Mouse (Mus musculus): ENCODE measurements around the gene Sertad1. TPM values are rescaled to one million over a fixed set of nuclear protein-coding genes. Genes with fewer than 3 reads are reported as not detected.
A peak's percentile ranks its signal among the peaks of the same experiment; 100 is the strongest.

Gene Sertad1
- total and polyA plus RNA-seq, 3 experiments: 7.6 to 14.0 (median 10.2) TPM

- Histone ChIP-seq H3K4me3 (no peak overlapping the region), H3K27ac (peak overlapping the region; percentile 96; the same call in 1 of the 2 replicates), H3K27me3 (ENCODE audit: control insufficient read depth, insufficient read depth, low read length) (no peaks in the 10 kb centered on the region), H3K9ac (ENCODE audit: low read depth, low read length) (no peak overlapping the region), H3K79me2 (replicated peaks; ENCODE audit: control insufficient read depth, insufficient read depth, low read length) (no peaks in the 10 kb centered on the region; the same call in 1 of the 2 replicates), H3K4me1 (ENCODE audit: control insufficient read depth, insufficient read depth, low read length) (peaks cover 16% of the 10 kb centered on the region), H3K36me3 (ENCODE audit: control insufficient read depth, insufficient read depth, low read length) (peaks cover 10% of the 10 kb centered on the region)
- WGBS: 87% methylated on average over 25 of the region's 25 CpGs
- intact Hi-C loops (cut with DNase I): no loop called here
- no peak for TF ChIP-seq EP300 (IDR thresholded peaks at IDR 0.05; ENCODE audit: insufficient read depth, low read depth, low read length)
- TF ChIP-seq POLR2A (IDR thresholded peaks at IDR 0.05; ENCODE audit: insufficient read depth, low read depth, low read length): no peak
- no peak for TF ChIP-seq CTCF (IDR thresholded peaks at IDR 0.05)
- no peak for DNase-seq
Observed at GRCm38 (mm10) chr7:27489270-27489869, 2.7 kb downstream of the Sertad1 start.

- H3K79me2 ChIP-seq (replicated peaks; ENCODE audit: control insufficient read depth, insufficient read depth, low read length): no peaks in the 10 kb centered on the region; the same call in 1 of the 2 replicates
- peaks cover 16% of the 10 kb centered on the region for H3K4me1 ChIP-seq (ENCODE audit: control insufficient read depth, insufficient read depth, low read length)
- H3K9ac ChIP-seq (ENCODE audit: low read depth, low read length): peak overlapping the region; percentile 64
- TF ChIP-seq EP300 (IDR thresholded peaks at IDR 0.05; ENCODE audit: insufficient read depth, low read depth, low read length) (no peak), CTCF (IDR thresholded peaks at IDR 0.05) (no peak), POLR2A (IDR thresholded peaks at IDR 0.05; ENCODE audit: insufficient read depth, low read depth, low read length) (no peak)
- H3K27me3 ChIP-seq (ENCODE audit: control insufficient read depth, insufficient read depth, low read length): no peaks in the 10 kb centered on the region
- peak overlapping the region; percentile 96 for H3K27ac ChIP-seq
- 4% methylated on average over 4 of the region's 4 CpGs for WGBS
- H3K36me3 ChIP-seq (ENCODE audit: control insufficient read depth, insufficient read depth, low read length): peaks cover 10% of the 10 kb centered on the region
- no peak for DNase-seq
- intact Hi-C loops (cut with DNase I): loop anchor here (1.0 to 5.0 kb wide), 4 partner anchors 11 to 312 kb away; no protein-coding TSS in a partner anchor
- H3K4me3 ChIP-seq: peak overlapping the region; percentile 43
Observed at GRCm38 (mm10) chr7:27490227-27490542, 3.5 kb downstream of the Sertad1 start.

- Histone ChIP-seq H3K79me2 (replicated peaks; ENCODE audit: control insufficient read depth, insufficient read depth, low read length) (no peaks in the 10 kb centered on the region; the same call in 1 of the 2 replicates), H3K36me3 (ENCODE audit: control insufficient read depth, insufficient read depth, low read length) (peaks cover 10% of the 10 kb centered on the region), H3K4me3 (peak overlapping the region; percentile 51), H3K9ac (ENCODE audit: low read depth, low read length) (peak overlapping the region; percentile 64), H3K27ac (peak overlapping the region; percentile 96), H3K4me1 (ENCODE audit: control insufficient read depth, insufficient read depth, low read length) (peaks cover 16% of the 10 kb centered on the region), H3K27me3 (ENCODE audit: control insufficient read depth, insufficient read depth, low read length) (no peaks in the 10 kb centered on the region)
- under 1% methylated on average over 30 of the region's 33 CpGs for WGBS
- DNase-seq: peak; percentile 96 to 97
- intact Hi-C loops (cut with DNase I): loop anchor here (1.0 to 5.0 kb wide), 4 partner anchors 11 to 312 kb away; no protein-coding TSS in a partner anchor
- TF ChIP-seq CTCF (IDR thresholded peaks at IDR 0.05) (no peak), POLR2A (IDR thresholded peaks at IDR 0.05; ENCODE audit: insufficient read depth, low read depth, low read length) (peak; percentile 59), EP300 (IDR thresholded peaks at IDR 0.05; ENCODE audit: insufficient read depth, low read depth, low read length) (0 out of 2 replicates have a peak, but pooled peaks have one; percentile 10)
Observed at GRCm38 (mm10) chr7:27490543-27491329, 4.0 kb downstream of the Sertad1 start.

- Histone ChIP-seq H3K9ac (ENCODE audit: low read depth, low read length) (no peak overlapping the region), H3K27ac (peak overlapping the region; percentile 96), H3K4me1 (ENCODE audit: control insufficient read depth, insufficient read depth, low read length) (peaks cover 16% of the 10 kb centered on the region), H3K4me3 (no peak overlapping the region), H3K79me2 (replicated peaks; ENCODE audit: control insufficient read depth, insufficient read depth, low read length) (no peaks in the 10 kb centered on the region; the same call in 1 of the 2 replicates), H3K27me3 (ENCODE audit: control insufficient read depth, insufficient read depth, low read length) (no peaks in the 10 kb centered on the region), H3K36me3 (ENCODE audit: control insufficient read depth, insufficient read depth, low read length) (peaks cover 10% of the 10 kb centered on the region)
- 63% methylated on average over 7 of the region's 7 CpGs for WGBS
- peak in 1 of 2 experiments; percentile 27 for DNase-seq
- TF ChIP-seq CTCF (IDR thresholded peaks at IDR 0.05): no peak
- TF ChIP-seq POLR2A (IDR thresholded peaks at IDR 0.05; ENCODE audit: insufficient read depth, low read depth, low read length): no peak
- TF ChIP-seq EP300 (IDR thresholded peaks at IDR 0.05; ENCODE audit: insufficient read depth, low read depth, low read length): no peak
- intact Hi-C loops (cut with DNase I): loop anchor here (2.0 to 5.0 kb wide), 3 partner anchors 17 to 310 kb away; no protein-coding TSS in a partner anchor
Observed at GRCm38 (mm10) chr7:27491856-27492255, 5.1 kb downstream of the Sertad1 start.

GRCm38 (mm10) chr7:27493022-27493421, 6.3 kb downstream of the Sertad1 start:
- DNase-seq: no peak
- 28% methylated on average over 3 of the region's 3 CpGs for WGBS
- no peak overlapping the region for H3K4me3 ChIP-seq

More at GRCm38 (mm10) chr7:27493022-27493421, 6.3 kb downstream of the Sertad1 start:
- Histone ChIP-seq H3K27me3 (ENCODE audit: control insufficient read depth, insufficient read depth, low read length) (no peaks in the 10 kb centered on the region), H3K4me1 (ENCODE audit: control insufficient read depth, insufficient read depth, low read length) (peaks cover 16% of the 10 kb centered on the region), H3K79me2 (replicated peaks; ENCODE audit: control insufficient read depth, insufficient read depth, low read length) (no peaks in the 10 kb centered on the region; the same call in 1 of the 2 replicates), H3K9ac (ENCODE audit: low read depth, low read length) (no peak overlapping the region), H3K27ac (no peak overlapping the region), H3K36me3 (ENCODE audit: control insufficient read depth, insufficient read depth, low read length) (peaks cover 10% of the 10 kb centered on the region)
- intact Hi-C loops (cut with DNase I): loop anchor here (5.0 kb wide), 2 partner anchors 161 to 309 kb away; no protein-coding TSS in a partner anchor
- no peak for TF ChIP-seq CTCF (IDR thresholded peaks at IDR 0.05)
- no peak for TF ChIP-seq POLR2A (IDR thresholded peaks at IDR 0.05; ENCODE audit: insufficient read depth, low read depth, low read length)
- no peak for TF ChIP-seq EP300 (IDR thresholded peaks at IDR 0.05; ENCODE audit: insufficient read depth, low read depth, low read length)
